Mouse (Mus musculus) bone marrow, adult 2 months (tissue): ENCODE data around the gene Pramel1.

Experiments
- CTCF ChIP-seq: fragments of 200-500 bp; IDR thresholded peaks from 2 replicates; pipeline ENCODE4 v1.5.1; 2011; ENCODE audit warnings: low read length, control low read depth; ENCODE audit not compliant: control insufficient read depth, insufficient read depth
- POLR2A ChIP-seq: fragments of 200-500 bp; IDR thresholded peaks from 2 replicates; pipeline ENCODE4 v1.6.1; 2011; ENCODE audit warnings: low read depth, mild to moderate bottlenecking, control low read depth, low read length, borderline replicate concordance; ENCODE audit not compliant: control insufficient read depth

GRCm38 (mm10) chr4:143349484-143349906 is 44.7 kb upstream of the Pramel1 start, which contains the start of gene Lrrc38:
- no peak for TF ChIP-seq CTCF
- no peak for TF ChIP-seq POLR2A
